Mouse (Mus musculus): ENCODE measurements around the gene Ankrd37. TPM values are rescaled to one million over a fixed set of nuclear protein-coding genes. Genes with fewer than 3 reads are reported as not detected.

The Ankrd37 gene
- polyA plus RNA-seq, 1 experiment from 2014 or later: 31.7 TPM

DNA sequence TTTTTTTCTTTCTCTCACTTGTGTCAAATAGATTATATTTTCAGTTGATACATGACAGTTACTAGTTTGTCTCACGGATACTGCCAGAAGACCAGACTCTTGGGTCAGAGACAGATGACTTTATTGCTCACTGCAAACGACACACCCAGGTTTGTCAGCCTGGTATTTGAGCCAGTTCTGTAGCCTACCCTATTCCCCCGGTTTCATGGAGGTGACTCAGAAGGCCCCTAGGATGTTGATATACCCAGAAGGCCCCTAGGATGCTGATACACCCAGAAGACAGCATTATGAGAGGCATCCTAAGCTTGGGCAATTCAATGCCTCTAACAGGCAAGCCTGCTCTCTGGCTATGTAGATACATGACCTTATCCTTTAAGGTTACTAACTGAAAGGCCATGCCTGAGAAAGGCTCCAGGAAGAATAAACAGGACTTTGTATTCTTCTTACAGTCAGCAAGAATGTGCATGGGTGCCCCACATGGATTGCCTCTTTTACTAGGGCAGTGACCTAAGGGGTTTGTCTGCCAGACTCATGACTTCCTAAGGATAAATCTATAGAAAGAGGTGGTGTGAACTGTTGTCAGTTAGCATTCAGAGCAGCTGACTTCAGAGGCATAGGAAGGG, 1.7 kb upstream of the Ankrd37 start:
- Histone ChIP-seq H3K9me3 (ENCODE audit: control insufficient read depth, low read length) (no peaks in the 10 kb centered on the region), H3K27ac (no peak overlapping the region), H3K4me1 (replicated peaks; ENCODE audit: control insufficient read depth, insufficient read depth, low read length) (0 out of 2 replicates have a peak, but pooled peaks cover 8% of the 10 kb centered on the region), H3K27me3 (ENCODE audit: control insufficient read depth, insufficient read depth, low read length) (no peaks in the 10 kb centered on the region), H3K4me2 (replicated peaks) (no peak overlapping the region), H3K9ac (no peak overlapping the region), H3K36me3 (replicated peaks; ENCODE audit: control insufficient read depth, insufficient read depth) (no peaks in the 10 kb centered on the region), H3K4me3 (replicated peaks; ENCODE audit: low read length) (no peak overlapping the region)
- 75% methylated on average over 3 of the region's 3 CpGs for WGBS
- ATAC-seq (ENCODE audit: low FRiP score): no peak
- no peak for DNase-seq (ENCODE audit: low spot score)

DNA sequence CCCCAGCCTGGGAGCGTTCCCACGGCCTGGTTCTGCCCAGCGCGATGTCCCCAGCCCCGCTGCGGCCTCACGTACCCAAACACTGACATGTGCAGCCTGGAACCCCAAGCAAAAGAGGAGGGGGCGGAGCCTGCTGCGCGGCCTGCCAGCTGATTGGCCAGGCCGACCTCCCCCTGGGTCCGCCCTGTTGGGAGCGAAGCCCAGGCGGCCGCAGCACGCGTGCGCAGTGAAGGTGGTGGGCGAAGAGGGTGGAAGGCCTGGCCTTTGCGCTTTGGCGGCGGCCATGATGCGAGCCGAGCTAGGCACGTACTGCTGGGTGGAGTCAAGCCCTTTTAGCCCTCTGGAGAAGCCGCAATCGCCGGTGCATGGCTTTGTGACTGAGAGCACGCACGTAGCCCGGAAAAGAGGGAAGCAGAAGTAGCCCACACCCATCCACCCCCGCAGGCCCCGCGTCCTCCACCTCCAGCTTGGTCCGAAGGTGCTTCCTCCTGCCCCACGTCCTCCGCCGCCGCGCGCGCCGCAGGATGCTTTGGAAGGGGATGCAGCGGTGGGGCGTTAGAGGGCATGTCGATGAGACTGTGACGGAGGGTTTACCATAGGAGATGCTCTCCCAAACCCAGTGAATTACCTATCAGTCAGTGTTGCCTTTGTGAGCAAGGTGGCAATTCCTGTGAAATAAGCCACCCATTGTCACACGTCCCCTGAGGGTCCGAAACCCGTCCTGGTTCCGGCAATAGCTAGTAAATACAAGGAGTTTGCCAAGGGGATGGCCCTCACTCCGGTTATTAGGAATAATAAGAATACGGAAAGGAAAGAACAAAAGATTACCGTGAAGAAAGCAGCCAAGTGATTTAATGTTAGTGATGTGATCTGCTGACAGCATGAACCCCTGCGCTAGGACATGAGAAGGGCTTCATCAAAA, 5.5 kb downstream of the Ankrd37 start:
- Histone ChIP-seq H3K9ac (peak overlapping the region; percentile 86), H3K27me3 (ENCODE audit: control insufficient read depth, insufficient read depth, low read length) (no peaks in the 10 kb centered on the region), H3K4me1 (replicated peaks; ENCODE audit: control insufficient read depth, insufficient read depth, low read length) (peaks cover 11% of the 10 kb centered on the region), H3K36me3 (replicated peaks; ENCODE audit: control insufficient read depth, insufficient read depth) (peaks cover 26% of the 10 kb centered on the region), H3K4me3 (replicated peaks; ENCODE audit: low read length) (peak overlapping the region; percentile 50), H3K9me3 (ENCODE audit: control insufficient read depth, low read length) (no peaks in the 10 kb centered on the region), H3K27ac (peak overlapping the region; percentile 99), H3K4me2 (replicated peaks) (peak overlapping the region; percentile 72)
- peak; percentile 99 for ATAC-seq (ENCODE audit: low FRiP score)
- DNase-seq (ENCODE audit: low spot score): peak; percentile 97
- 3% methylated on average over 55 of the region's 55 CpGs for WGBS

DNA sequence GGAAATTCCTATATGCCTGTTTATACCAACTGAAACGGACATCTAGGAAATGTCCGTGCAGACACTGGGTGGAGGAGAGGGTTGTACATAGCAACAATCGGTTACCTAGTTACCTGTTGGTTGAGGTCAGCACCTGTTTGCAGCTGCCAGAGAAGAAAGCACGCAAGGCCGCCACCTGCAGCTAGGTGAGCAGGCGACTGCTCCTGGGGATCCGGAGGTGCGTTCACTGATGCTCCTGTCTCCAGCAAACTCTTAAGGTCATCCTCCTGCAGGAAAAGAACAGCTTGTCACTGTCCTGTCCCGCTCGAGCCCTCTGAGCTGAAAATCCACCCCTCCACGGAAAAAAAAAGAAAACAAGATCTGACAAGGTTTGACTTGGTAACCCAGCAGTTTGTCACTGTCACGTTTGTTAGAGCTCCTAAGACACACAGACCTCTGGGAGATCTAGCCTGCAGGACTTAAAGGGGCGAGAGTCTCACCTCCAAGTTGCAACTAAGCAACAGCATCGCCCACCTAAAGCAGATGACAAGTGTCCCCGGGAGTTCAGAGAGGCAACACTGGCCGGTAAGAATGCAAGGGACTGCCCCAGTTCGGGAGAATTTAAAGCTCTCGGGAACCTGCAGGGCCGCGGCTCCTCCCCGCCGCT, 6.2 kb downstream of the Ankrd37 start, which contains the start of gene Lrp2bp:
Lrp2bp (plus strand) TSS at position 166 of the 646 bp plus-strand sequence.
- H3K4me1 ChIP-seq (replicated peaks; ENCODE audit: control insufficient read depth, insufficient read depth, low read length): peaks cover 11% of the 10 kb centered on the region
- H3K9ac ChIP-seq: peak within 1 kb of the TSS; percentile 86
- H3K4me2 ChIP-seq (replicated peaks): peak within 1 kb of the TSS; percentile 72
- H3K27ac ChIP-seq: peak within 1 kb of the TSS; percentile 99
- H3K4me3 ChIP-seq (replicated peaks; ENCODE audit: low read length): peak within 1 kb of the TSS; percentile 50
- DNase-seq (ENCODE audit: low spot score) (peak; percentile 29), ATAC-seq (ENCODE audit: low FRiP score) (0 out of 2 replicates have a peak, but pooled peaks have one; percentile 2)
- WGBS: 3% methylated on average over 22 of the region's 22 CpGs
- no peaks in the 10 kb centered on the region for H3K9me3 ChIP-seq (ENCODE audit: control insufficient read depth, low read length)
- peaks cover 26% of the 10 kb centered on the region for H3K36me3 ChIP-seq (replicated peaks; ENCODE audit: control insufficient read depth, insufficient read depth)
- no peaks in the 10 kb centered on the region for H3K27me3 ChIP-seq (ENCODE audit: control insufficient read depth, insufficient read depth, low read length)

DNA sequence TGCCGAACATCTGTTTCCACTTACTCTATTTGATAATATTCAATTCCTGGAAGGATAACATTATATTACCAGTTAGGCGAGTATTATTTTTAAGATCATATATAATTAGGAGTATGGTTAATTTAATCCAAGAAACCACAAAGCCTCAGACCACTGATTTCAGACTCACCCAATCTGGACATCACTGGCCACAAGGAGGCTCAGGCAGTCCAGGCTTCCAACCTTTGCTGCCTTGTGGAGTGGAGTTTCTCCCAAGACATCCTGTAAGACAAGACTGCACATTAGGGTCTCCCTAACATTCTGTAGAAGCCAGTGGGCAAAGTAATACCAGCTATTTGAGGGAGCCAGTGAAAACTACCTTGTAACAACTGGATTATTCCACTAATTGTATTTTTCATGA, 7.3 kb downstream of the Ankrd37 start:
- H3K36me3 ChIP-seq (replicated peaks; ENCODE audit: control insufficient read depth, insufficient read depth): peaks cover 35% of the 10 kb centered on the region
- no peak overlapping the region for H3K9ac ChIP-seq
- WGBS: 95% methylated on average over 2 of the region's 2 CpGs
- H3K27ac ChIP-seq: no peak overlapping the region
- no peak overlapping the region for H3K4me3 ChIP-seq (replicated peaks; ENCODE audit: low read length)
- DNase-seq (ENCODE audit: low spot score): no peak
- H3K27me3 ChIP-seq (ENCODE audit: control insufficient read depth, insufficient read depth, low read length): no peaks in the 10 kb centered on the region
- no peak for ATAC-seq (ENCODE audit: low FRiP score)
- peaks cover 11% of the 10 kb centered on the region for H3K4me1 ChIP-seq (replicated peaks; ENCODE audit: control insufficient read depth, insufficient read depth, low read length)
- H3K4me2 ChIP-seq (replicated peaks): peak overlapping the region; percentile 72
- no peaks in the 10 kb centered on the region for H3K9me3 ChIP-seq (ENCODE audit: control insufficient read depth, low read length)

GRCm38 (mm10) chr8:45995576-45995975, 9.9 kb downstream of the Ankrd37 start:
- no peak overlapping the region for H3K9ac ChIP-seq

GRCm38 (mm10) chr8:45994111-45994510, 11.4 kb downstream of the Ankrd37 start:
- Histone ChIP-seq H3K27ac (no peak overlapping the region), H3K27me3 (ENCODE audit: control insufficient read depth, insufficient read depth, low read length) (no peaks in the 10 kb centered on the region), H3K4me2 (replicated peaks) (no peak overlapping the region), H3K4me1 (replicated peaks; ENCODE audit: control insufficient read depth, insufficient read depth, low read length) (peaks cover 4% of the 10 kb centered on the region; the same call in 1 of the 2 replicates), H3K9ac (no peak overlapping the region), H3K4me3 (replicated peaks; ENCODE audit: low read length) (no peak overlapping the region), H3K9me3 (ENCODE audit: control insufficient read depth, low read length) (no peaks in the 10 kb centered on the region), H3K36me3 (replicated peaks; ENCODE audit: control insufficient read depth, insufficient read depth) (peaks cover 35% of the 10 kb centered on the region)
- ATAC-seq (ENCODE audit: low FRiP score) (no peak), DNase-seq (ENCODE audit: low spot score) (no peak)
- WGBS: 97% methylated on average over 2 of the region's 2 CpGs

More at GRCm38 (mm10) chr8:45995576-45995975, 9.9 kb downstream of the Ankrd37 start:
- Histone ChIP-seq H3K36me3 (replicated peaks; ENCODE audit: control insufficient read depth, insufficient read depth) (peaks cover 35% of the 10 kb centered on the region), H3K27ac (no peak overlapping the region), H3K4me1 (replicated peaks; ENCODE audit: control insufficient read depth, insufficient read depth, low read length) (peaks cover 8% of the 10 kb centered on the region), H3K4me2 (replicated peaks) (no peak overlapping the region), H3K9me3 (ENCODE audit: control insufficient read depth, low read length) (no peaks in the 10 kb centered on the region), H3K4me3 (replicated peaks; ENCODE audit: low read length) (no peak overlapping the region), H3K27me3 (ENCODE audit: control insufficient read depth, insufficient read depth, low read length) (no peaks in the 10 kb centered on the region)
- WGBS: 88% methylated on average over 3 of the region's 3 CpGs
- DNase-seq (ENCODE audit: low spot score) (no peak), ATAC-seq (ENCODE audit: low FRiP score) (no peak)

DNA sequence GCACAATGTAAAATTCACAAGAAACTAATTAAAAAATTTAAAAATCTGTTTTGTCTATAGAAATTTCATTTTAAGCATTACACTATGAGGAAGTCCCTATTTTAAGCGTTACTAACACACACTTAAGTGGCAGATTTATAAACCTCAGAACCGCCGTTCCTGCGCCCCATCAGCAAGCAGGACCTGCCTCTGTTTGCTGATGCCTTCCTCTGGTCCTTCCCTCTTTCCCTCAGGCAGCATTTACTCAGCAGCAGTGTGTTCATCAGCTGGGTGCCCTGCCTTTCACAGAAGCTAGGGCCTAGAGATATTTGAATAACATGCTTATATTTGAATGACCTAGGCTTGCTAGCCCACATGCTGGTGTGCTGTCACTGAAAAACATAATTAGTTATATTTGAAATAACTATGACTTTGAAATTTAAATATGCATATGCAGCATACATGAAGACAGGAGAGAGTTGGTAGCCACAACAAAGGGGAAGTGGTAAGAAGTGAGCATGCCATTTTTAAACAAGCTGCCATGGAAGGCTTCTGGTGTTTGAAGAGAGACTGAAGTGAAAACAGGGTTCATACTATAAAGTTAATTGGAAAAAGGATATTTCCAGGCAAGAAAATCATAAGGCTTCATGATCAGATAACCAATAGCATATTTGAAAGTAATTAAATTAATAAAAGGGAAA, 14.7 kb downstream of the Ankrd37 start:
- ATAC-seq (ENCODE audit: low FRiP score) (no peak), DNase-seq (ENCODE audit: low spot score) (no peak)
- no peak overlapping the region for H3K4me2 ChIP-seq (replicated peaks)
- H3K4me3 ChIP-seq (replicated peaks; ENCODE audit: low read length): no peak overlapping the region
- H3K36me3 ChIP-seq (replicated peaks; ENCODE audit: control insufficient read depth, insufficient read depth): peaks cover 32% of the 10 kb centered on the region
- 94% methylated on average over 4 of the region's 4 CpGs for WGBS
- H3K27ac ChIP-seq: no peak overlapping the region
- H3K9ac ChIP-seq: no peak overlapping the region
- H3K4me1 ChIP-seq (replicated peaks; ENCODE audit: control insufficient read depth, insufficient read depth, low read length): no peaks in the 10 kb centered on the region
- no peaks in the 10 kb centered on the region for H3K27me3 ChIP-seq (ENCODE audit: control insufficient read depth, insufficient read depth, low read length)
- H3K9me3 ChIP-seq (ENCODE audit: control insufficient read depth, low read length): no peaks in the 10 kb centered on the region

DNA sequence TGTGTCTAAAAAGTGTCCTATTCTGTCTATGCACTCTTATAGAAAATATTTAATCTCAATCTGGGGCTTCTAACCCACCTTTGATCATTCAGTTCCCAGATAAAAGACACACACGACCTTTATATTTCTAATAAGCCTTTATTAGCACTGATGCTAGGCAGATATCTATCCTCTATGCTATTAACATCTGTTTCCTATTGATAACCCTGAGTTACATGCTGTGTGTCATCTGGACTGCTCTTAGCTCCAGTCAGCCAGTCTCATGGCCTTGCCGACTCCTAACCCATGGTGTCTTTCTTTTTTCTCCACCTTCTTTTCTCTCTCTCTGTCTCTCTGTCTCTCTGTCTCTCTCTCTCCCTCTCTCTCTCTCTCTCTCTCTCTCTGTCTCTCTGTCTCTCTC, 17.3 kb downstream of the Ankrd37 start:
- no peak for ATAC-seq (ENCODE audit: low FRiP score)
- DNase-seq (ENCODE audit: low spot score): no peak
- Histone ChIP-seq H3K4me3 (replicated peaks; ENCODE audit: low read length) (no peak overlapping the region), H3K9ac (no peak overlapping the region), H3K4me2 (replicated peaks) (no peak overlapping the region), H3K36me3 (replicated peaks; ENCODE audit: control insufficient read depth, insufficient read depth) (peaks cover 35% of the 10 kb centered on the region), H3K4me1 (replicated peaks; ENCODE audit: control insufficient read depth, insufficient read depth, low read length) (no peaks in the 10 kb centered on the region), H3K9me3 (ENCODE audit: control insufficient read depth, low read length) (no peaks in the 10 kb centered on the region), H3K27ac (no peak overlapping the region), H3K27me3 (ENCODE audit: control insufficient read depth, insufficient read depth, low read length) (no peaks in the 10 kb centered on the region)
- 75% methylated on average over 2 of the region's 2 CpGs for WGBS
